Mouse (Mus musculus) limb, embryonic 14.5 days (tissue): Measurements from ENCODE around the gene E030018B13Rik. TPM values are rescaled to one million over a fixed set of nuclear protein-coding genes. Genes with fewer than 3 reads are reported as not detected.

Source experiments
- ATAC-seq: fragments of 200-750 bp; cut with Nextera tagmentation; 2 replicates; pipeline ENCODE4 v1.8.0; 2017; ENCODE audit warnings: low read depth, moderate number of reproducible peaks, moderate TSS enrichment; ENCODE audit not compliant: low FRiP score
- DNase-seq: peaks from one replicate; pipeline ENCODE4 v3.0.0-alpha.2; 2015; ENCODE audit warnings: low spot score
- H3K27ac ChIP-seq: fragments of 300-500 bp; sonication (generic); replicated peaks from 2 replicates; pipeline ENCODE4 v1.5.1; 2014; ENCODE audit warnings: low read depth, mild to moderate bottlenecking, low read length, moderate library complexity, mixed read lengths
- H3K27me3 ChIP-seq: fragments of 300-500 bp; sonication (generic); 2 replicates; pipeline ENCODE4 v1.6.1; 2014; ENCODE audit warnings: low read length, mixed read lengths; ENCODE audit not compliant: control insufficient read depth, insufficient read depth
- H3K36me3 ChIP-seq: fragments of 300-500 bp; sonication (generic); 2 replicates; pipeline ENCODE4 v1.6.1; 2014; ENCODE audit warnings: mild to moderate bottlenecking, low read length, moderate library complexity, mixed read lengths; ENCODE audit not compliant: control insufficient read depth, insufficient read depth
- H3K4me1 ChIP-seq: fragments of 300-500 bp; sonication (generic); 2 replicates; pipeline ENCODE4 v1.6.1; 2014; ENCODE audit warnings: antibody characterized with exemption, low read length, mixed read lengths; ENCODE audit not compliant: control insufficient read depth, insufficient read depth
- H3K4me2 ChIP-seq: fragments of 300-500 bp; sonication (generic); replicated peaks from 2 replicates; pipeline ENCODE4 v1.6.1; 2014; ENCODE audit warnings: low read depth, mild to moderate bottlenecking, low read length, moderate library complexity; ENCODE audit not compliant: severe bottlenecking
- H3K4me3 ChIP-seq: fragments of 300-500 bp; sonication (generic); replicated peaks from 2 replicates; pipeline ENCODE4 v1.5.1; 2014; ENCODE audit warnings: low read length
- H3K9ac ChIP-seq: fragments of 300-500 bp; sonication (generic); 2 replicates; pipeline ENCODE4 v1.6.1; 2014; ENCODE audit warnings: mild to moderate bottlenecking, low read depth, low read length, moderate library complexity; ENCODE audit not compliant: severe bottlenecking
- H3K9me3 ChIP-seq: fragments of 300-500 bp; sonication (generic); 2 replicates; pipeline ENCODE4 v1.6.1; 2016; ENCODE audit warnings: low read length; ENCODE audit not compliant: control insufficient read depth
- POLR2A ChIP-seq: fragments of 200-500 bp; IDR thresholded peaks from 2 replicates; pipeline ENCODE4 v1.8.0; 2012; ENCODE audit warnings: inconsistent platforms, mild to moderate bottlenecking, moderate library complexity, borderline replicate concordance; ENCODE audit not compliant: insufficient read depth, insufficient read length; ENCODE audit errors: extremely low read depth
- WGBS: fragments of 180-500 bp; shearing (Covaris S2); extraction: QIAGEN DNeasy Blood & Tissue Kit; methylation state at CpG from one replicate; pipeline ENCODE4 v1.1.7; 2014; 5-methylcytosine and 5-hydroxymethylcytosine counted together
- polyA plus RNA-seq, 2 experiments: library from polyadenylated mRNA; depleted of rRNA in 1 of 2; stranded (reverse) in 1 of 2; unstranded in 1 of 2; fragments of >200 nt; fragmentation: Nextera tagmentation in 1 of 2; extraction: Ambion mirVana in 1 of 2; gene quantifications; 2 replicates each; pipeline versions ENCODE4 v1.2.1 to v1.2.3; 2012 to 2014

Gene E030018B13Rik
- polyA plus RNA-seq, 2 experiments: not detected

- ATAC-seq (no peak), DNase-seq (no peak)
- 70% methylated on average over 14 of the region's 14 CpGs for WGBS
- Histone ChIP-seq H3K9ac (no peak overlapping the region), H3K9me3 (no peaks in the 10 kb centered on the region), H3K27ac (no peak overlapping the region), H3K27me3 (no peaks in the 10 kb centered on the region), H3K4me3 (no peak overlapping the region), H3K36me3 (no peaks in the 10 kb centered on the region), H3K4me1 (no peaks in the 10 kb centered on the region), H3K4me2 (no peak overlapping the region)
- TF ChIP-seq POLR2A: no peak
These were observed 39.6 kb downstream of the E030018B13Rik start for GRCm38 (mm10) chr7:63956138-63956823.

GRCm38 (mm10) chr7:63956981-63957713 lies 40.5 kb downstream of the E030018B13Rik start:
- DNase-seq (no peak), ATAC-seq (peak; percentile 50; the same call in 1 of the 2 replicates)
- H3K9me3 ChIP-seq: no peaks in the 10 kb centered on the region
- H3K4me2 ChIP-seq: no peak overlapping the region
- 19% methylated on average over 16 of the region's 16 CpGs for WGBS
- no peak for TF ChIP-seq POLR2A
- H3K27me3 ChIP-seq: no peaks in the 10 kb centered on the region
- no peaks in the 10 kb centered on the region for H3K36me3 ChIP-seq
- H3K9ac ChIP-seq: no peak overlapping the region
- H3K4me1 ChIP-seq: no peaks in the 10 kb centered on the region
- no peak overlapping the region for H3K4me3 ChIP-seq
- no peak overlapping the region for H3K27ac ChIP-seq

GRCm38 (mm10) chr7:63957872-63958640 lies 41.4 kb downstream of the E030018B13Rik start:
- Histone ChIP-seq H3K36me3 (no peaks in the 10 kb centered on the region), H3K9ac (no peak overlapping the region), H3K27ac (no peak overlapping the region), H3K27me3 (no peaks in the 10 kb centered on the region), H3K4me1 (no peaks in the 10 kb centered on the region), H3K9me3 (no peaks in the 10 kb centered on the region), H3K4me3 (no peak overlapping the region), H3K4me2 (no peak overlapping the region)
- no peak for TF ChIP-seq POLR2A
- ATAC-seq: no peak
- no peak for DNase-seq
- 84% methylated on average over 12 of the region's 12 CpGs for WGBS

- Histone ChIP-seq H3K27ac (no peak overlapping the region), H3K27me3 (no peaks in the 10 kb centered on the region), H3K9me3 (no peaks in the 10 kb centered on the region), H3K9ac (no peak overlapping the region), H3K36me3 (no peaks in the 10 kb centered on the region), H3K4me3 (no peak overlapping the region), H3K4me2 (no peak overlapping the region), H3K4me1 (peaks cover 3% of the 10 kb centered on the region; the same call in 1 of the 2 replicates)
- no peak for ATAC-seq
- DNase-seq: no peak
- TF ChIP-seq POLR2A: no peak
- WGBS: 57% methylated on average over 5 of the region's 5 CpGs
These were observed 47.0 kb downstream of the E030018B13Rik start for GRCm38 (mm10) chr7:63963632-63964031.

GRCm38 (mm10) chr7:63964121-63964520 lies 47.5 kb downstream of the E030018B13Rik start:
- Histone ChIP-seq H3K4me2 (no peak overlapping the region), H3K27ac (no peak overlapping the region), H3K9me3 (no peaks in the 10 kb centered on the region), H3K4me1 (peaks cover 3% of the 10 kb centered on the region; the same call in 1 of the 2 replicates), H3K4me3 (no peak overlapping the region), H3K36me3 (no peaks in the 10 kb centered on the region), H3K27me3 (no peaks in the 10 kb centered on the region), H3K9ac (no peak overlapping the region)
- DNase-seq (no peak), ATAC-seq (no peak)
- WGBS: 70% methylated on average over 6 of the region's 6 CpGs
- no peak for TF ChIP-seq POLR2A
